Mouse (Mus musculus) ovary, postnatal 10 days (tissue): ENCODE results near the gene Rpl31.

Experiments used
- DNase-seq: peaks from one replicate; pipeline ENCODE4 v3.0.0; 2022; ENCODE audit warnings: low spot score

Rpl31 gene

DNA sequence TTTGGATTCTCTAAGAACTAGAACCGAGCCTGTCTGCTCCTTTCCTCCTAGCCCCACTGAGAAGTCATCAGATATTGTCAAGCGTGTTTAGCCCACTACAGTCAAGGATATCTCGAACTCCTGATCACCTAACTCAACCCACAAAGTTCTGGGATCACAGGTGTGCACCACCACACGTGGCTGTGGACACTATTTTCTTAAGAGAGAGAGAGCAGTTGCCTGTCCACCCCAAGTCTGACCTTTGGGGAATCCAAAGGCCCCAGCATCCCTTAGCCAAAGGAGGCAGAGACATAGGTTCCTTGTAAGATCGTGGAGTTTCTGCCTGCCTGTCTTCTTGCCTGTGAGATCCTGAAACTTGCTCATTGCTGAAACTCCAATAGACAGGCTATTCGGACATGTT lies 597 bp upstream of the Rpl31 start:
- no peak for DNase-seq

GRCm38 (mm10) chr1:39368267-39368841 lies 712 bp downstream of the Rpl31 start:
- no peak for DNase-seq

DNA sequence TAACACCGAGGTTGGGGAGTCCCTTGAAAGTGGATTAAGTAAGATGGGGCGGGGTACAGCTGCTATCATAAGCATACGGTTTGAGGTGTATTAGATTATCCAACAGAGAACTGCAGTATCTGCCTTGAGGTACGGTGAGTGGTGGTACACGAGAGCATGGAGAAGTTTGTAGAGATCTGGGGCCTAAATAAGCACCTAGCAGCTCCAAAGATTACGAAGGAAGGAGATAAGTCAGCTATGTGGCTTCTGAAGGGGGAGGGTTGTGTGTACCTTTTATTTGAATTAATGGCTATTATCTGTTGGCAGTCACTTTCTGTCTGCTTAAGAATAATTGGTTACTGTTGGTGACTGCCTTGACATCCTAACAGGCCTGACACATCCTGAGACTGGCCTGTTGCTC lies 2.8 kb downstream of the Rpl31 start:
- DNase-seq: no peak

DNA sequence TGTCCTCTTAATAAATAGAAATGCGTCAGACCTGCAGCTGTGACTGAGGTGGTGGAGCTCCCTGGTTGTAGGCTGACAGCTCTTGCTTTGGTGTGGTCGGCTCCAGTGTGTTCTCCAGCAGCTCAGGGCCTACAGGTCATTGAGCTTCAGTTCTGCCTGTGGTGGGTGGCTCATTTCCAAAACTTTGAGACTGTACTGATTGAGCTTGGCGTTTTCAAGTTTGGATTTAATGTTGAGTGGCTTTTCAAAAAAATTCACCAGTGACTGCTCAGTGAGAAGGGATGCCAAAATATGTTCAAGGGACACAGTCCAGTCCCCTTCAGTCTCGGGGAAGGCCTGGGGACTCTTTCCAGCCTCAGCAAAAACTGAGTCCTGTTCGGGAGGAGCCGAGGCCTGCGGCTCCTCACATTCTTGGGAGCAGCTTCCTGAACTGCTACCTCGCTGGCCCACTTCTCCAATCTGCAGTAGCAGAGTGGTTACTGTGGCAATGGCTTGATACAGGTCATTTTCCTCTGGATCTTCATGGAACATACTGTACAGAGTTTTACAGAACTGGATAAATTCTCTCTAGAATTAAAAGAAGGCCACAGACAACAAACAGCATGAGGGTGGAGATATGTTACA lies 4.7 kb downstream of the Rpl31 start:
- DNase-seq: no peak

DNA sequence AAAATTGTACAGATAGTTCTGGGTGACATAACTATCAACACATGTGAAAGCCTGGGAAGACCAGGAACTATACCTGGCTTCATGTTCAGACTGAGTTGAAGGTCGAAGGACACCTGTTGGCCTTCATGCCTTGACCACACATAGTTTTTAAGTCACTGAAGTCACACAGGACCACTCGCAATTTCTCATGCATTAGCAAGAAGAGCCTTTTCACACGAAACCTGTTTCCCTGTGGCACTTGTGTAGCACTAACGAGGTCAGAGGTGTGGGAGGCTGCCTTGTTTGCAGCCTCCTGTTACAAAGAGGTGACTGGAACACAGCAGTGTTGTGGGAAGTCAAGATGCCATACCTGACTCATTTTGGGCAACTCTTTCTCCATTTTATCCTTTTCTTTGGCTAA lies 5.7 kb downstream of the Rpl31 start:
- no peak for DNase-seq

DNA sequence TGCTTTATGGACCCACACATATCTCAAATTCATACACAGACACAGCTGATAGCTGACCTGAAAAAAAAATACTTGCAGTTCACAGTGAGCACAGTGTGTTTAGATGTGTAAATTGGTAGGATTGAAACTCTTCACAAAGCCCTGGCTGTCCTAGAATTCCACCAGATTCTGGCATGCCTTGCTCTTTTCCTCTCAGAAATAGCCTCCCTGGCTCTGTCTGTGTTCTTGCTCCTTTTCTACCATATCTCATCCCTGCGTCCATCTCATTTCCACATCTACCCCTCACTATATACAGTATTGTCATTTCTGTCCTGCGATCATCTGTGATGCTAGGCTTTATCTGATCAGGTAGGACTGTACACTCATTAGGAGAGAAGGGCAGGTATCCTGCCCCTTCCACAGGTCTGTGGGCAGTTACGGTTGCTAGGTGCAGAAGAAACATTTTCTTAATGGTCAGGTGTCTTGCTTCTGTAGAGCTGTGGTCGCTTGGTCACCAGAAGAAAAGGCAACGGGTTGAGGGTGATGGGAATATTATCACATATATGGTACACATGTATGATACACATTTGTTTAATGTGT lies 6.7 kb downstream of the Rpl31 start:
- DNase-seq: no peak

DNA sequence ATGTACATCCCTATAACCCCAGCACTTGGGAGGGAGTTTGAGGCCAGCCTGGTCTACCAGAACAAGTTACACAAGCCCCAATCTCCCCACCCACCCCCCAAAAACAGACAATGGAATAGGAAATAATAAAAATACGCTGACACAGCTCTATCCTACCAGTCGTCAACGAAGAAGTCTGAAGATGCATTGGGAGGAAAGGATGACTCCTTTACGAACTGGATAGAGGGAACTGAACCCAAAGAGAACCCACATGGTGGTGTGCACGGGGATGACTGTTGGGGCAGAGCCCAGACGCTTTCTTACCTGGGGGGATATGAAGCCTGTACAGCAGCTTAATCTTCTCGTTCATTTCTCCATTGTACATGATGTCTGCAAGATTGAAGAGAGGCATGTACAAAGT lies 8.5 kb downstream of the Rpl31 start:
- DNase-seq: no peak

- DNase-seq: no peak
Observed at GRCm38 (mm10) chr1:39376726-39377240, 9.1 kb downstream of the Rpl31 start.

- no peak for DNase-seq
Observed at GRCm38 (mm10) chr1:39378540-39378939, 10.9 kb downstream of the Rpl31 start.

GRCm38 (mm10) chr1:39379021-39379420 lies 11.4 kb downstream of the Rpl31 start:
- DNase-seq: no peak

DNA sequence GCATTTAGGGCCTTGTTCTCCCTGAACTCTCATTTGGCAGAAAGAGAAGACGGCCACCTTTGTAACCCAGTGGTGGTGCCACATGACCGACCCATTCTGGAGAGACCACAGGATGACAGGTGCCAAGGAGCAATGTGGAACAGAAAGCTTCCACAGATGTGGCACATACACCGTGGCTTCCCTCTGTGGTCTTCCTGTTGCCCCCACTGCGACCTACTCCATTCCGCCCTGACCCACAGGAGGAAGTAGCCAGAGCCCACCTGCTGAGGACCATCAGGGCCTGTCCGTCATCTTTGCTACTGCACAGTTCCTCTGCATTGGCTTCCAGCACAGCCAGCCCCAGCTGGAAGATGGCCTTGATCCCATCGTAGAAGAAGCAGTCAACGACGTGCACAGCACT lies 13.4 kb downstream of the Rpl31 start:
- DNase-seq: no peak

- DNase-seq: no peak
Observed at GRCm38 (mm10) chr1:39384914-39385313, 17.3 kb downstream of the Rpl31 start.

GRCm38 (mm10) chr1:39386456-39386855 lies 18.8 kb downstream of the Rpl31 start:
- no peak for DNase-seq

GRCm38 (mm10) chr1:39387497-39387896 lies 19.9 kb downstream of the Rpl31 start:
- no peak for DNase-seq

GRCm38 (mm10) chr1:39388163-39388562 lies 20.5 kb downstream of the Rpl31 start:
- DNase-seq: no peak

DNA sequence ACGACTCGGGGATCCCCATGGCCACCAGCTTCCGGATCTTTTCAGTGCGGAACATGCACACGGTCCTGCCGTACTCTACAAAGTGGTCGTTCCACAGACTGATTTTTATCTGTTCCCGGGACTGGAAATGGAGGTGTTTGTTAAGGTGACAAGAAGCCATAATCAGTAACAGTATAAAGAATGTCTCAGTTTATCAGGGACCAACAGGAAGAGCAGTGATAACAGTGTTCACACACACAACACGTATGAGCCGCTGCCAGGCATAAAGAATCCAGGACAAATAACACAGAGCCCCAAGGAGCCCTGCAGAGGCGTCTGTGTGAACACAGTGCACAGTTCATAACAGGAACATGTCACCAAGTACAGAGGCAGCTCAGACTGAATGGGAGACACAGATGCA lies 21.7 kb downstream of the Rpl31 start:
- no peak for DNase-seq

GRCm38 (mm10) chr1:39391652-39392051 lies 24.0 kb downstream of the Rpl31 start:
- DNase-seq: no peak

GRCm38 (mm10) chr1:39392189-39392588 lies 24.5 kb downstream of the Rpl31 start:
- DNase-seq: peak; percentile 68

GRCm38 (mm10) chr1:39393217-39393867 lies 25.7 kb downstream of the Rpl31 start:
- DNase-seq: no peak

DNA sequence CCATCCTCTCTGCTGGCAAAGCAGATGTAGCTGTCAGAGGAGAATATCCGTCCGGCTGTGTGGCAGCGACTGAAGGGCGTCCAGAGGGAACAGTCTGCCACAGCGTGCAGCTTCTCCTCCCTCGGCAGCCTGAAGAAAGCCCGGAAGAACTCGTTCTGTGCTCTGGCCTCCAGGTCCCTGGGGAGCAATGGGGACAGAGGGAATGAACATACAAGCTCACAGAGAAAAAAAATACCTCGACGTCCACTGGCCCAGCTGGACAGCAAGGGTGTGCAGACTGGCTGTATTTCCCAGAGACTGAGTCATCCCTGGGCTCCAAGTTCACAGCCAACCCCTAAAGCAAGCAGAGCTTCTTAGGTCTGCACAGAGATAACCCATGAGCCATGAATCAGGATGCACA lies 26.5 kb downstream of the Rpl31 start:
- DNase-seq: no peak

DNA sequence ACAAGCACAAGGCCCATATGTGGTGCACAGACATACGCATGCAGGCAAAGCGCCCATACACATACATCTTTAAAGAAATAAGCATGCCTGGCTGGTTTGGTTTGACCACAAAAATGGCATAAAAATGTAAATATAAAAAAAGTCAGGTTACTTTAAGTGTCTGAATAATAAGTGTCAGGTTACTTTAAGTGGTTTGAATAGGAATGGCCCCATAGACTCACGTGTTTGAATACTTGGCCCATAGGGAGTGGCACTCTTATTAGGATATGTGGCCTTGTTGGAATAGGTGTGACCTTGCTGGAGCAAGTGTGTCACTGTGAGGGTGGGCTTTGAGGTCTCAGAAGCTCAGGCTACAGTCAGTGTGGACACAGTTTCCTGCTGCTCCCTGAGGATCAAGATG lies 27.0 kb downstream of the Rpl31 start:
- no peak for DNase-seq

GRCm38 (mm10) chr1:39396347-39396746 lies 28.7 kb downstream of the Rpl31 start:
- no peak for DNase-seq

DNA sequence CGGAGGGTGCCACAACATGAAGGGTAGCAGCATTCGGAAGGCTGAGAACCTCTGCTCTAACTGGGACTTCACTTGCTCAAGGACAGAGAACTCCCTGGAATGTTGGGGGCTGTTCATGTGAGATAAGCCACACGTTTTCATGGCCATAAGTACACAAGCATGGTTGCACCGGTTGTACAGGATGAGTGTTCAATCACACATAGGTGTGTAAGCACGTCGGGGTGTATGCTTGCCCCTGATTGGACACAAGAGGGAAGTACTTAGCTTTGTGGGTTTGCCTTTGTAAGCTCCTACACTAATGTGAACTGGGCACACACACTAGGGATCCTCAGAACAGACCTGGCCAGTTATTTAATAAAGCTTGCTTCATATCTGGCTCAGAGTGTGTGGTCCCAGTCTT lies 30.6 kb downstream of the Rpl31 start:
- no peak for DNase-seq
